Mouse (Mus musculus): ENCODE results near the gene Dna2. TPM values are rescaled to one million over a fixed set of nuclear protein-coding genes. Genes with fewer than 3 reads are reported as not detected.

Dna2 gene
- polyA plus RNA-seq, 1 experiment from 2014 or later: 18.0 TPM

DNA sequence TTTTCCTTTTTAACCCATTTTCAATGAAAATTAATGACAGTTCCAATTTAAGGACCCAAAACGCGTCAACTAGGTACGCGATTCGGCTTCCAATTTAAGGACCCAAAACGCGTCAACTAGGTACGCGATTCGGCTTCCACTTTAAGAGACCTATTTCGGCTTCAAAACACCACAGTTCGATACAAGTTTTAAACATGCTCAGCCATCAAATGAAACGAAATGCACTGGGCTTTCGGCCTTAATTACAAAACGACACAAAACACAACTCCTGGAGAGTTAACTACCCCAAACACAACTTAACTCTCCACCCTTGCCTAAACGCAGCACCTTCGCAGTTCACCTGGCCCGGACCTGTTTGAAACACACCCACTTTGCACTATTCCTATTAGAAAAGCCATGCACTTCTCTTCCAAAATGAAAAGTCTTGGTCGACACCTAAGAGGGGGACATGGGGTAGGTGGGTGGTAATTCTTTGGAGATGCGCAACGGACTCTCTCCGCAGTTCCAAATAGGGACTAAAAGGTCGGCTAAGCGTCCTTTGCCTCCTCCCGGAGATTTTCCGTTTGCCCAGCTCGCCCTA is 75.8 kb downstream of the Dna2 start:
- Histone ChIP-seq H3K27ac (replicated peaks) (peak overlapping the region; percentile 100), H3K9me3 (no peaks in the 10 kb centered on the region), H3K4me3 (peak overlapping the region; percentile 81), H3K4me2 (replicated peaks) (peak overlapping the region; percentile 73), H3K27me3 (no peaks in the 10 kb centered on the region), H3K4me1 (peaks cover 59% of the 10 kb centered on the region), H3K36me3 (peaks cover 3% of the 10 kb centered on the region; the same call in 1 of the 2 replicates), H3K9ac (replicated peaks) (peak overlapping the region; percentile 98)
- no peak for ATAC-seq (ENCODE audit: low FRiP score, low read depth)
- WGBS: under 1% methylated on average over 27 of the region's 27 CpGs

- H3K4me1 ChIP-seq: peaks cover 56% of the 10 kb centered on the region
Measured at GRCm38 (mm10) chr10:63023121-63023748, 76.4 kb downstream of the Dna2 start.

More at GRCm38 (mm10) chr10:63023121-63023748, 76.4 kb downstream of the Dna2 start:
- peak; percentile 21 for ATAC-seq (ENCODE audit: low FRiP score, low read depth)
- H3K9me3 ChIP-seq: no peaks in the 10 kb centered on the region
- H3K4me2 ChIP-seq (replicated peaks): peak overlapping the region; percentile 73
- H3K27me3 ChIP-seq: no peaks in the 10 kb centered on the region
- whole genome bisulfite sequencing: under 1% methylated on average over 68 of the region's 68 CpGs
- H3K36me3 ChIP-seq: no peaks in the 10 kb centered on the region
- peak overlapping the region; percentile 100 for H3K27ac ChIP-seq (replicated peaks)
- H3K9ac ChIP-seq (replicated peaks): peak overlapping the region; percentile 98
- H3K4me3 ChIP-seq: peak overlapping the region; percentile 81

Other genes with a start within 250 kb of the Dna2 start
- gene Stox1, start 220.9 kb upstream of the Dna2 start, polyA plus RNA-seq (2016; fragmentation: Nextera tagmentation; extraction: Ambion mirVana): 2.1 and 2.8 TPM in 2 replicates
- 151 and 157 TPM in 2 replicates for gene Ccar1, start 154.7 kb upstream of the Dna2 start, polyA plus RNA-seq (2016; fragmentation: Nextera tagmentation; extraction: Ambion mirVana)
- 35.2 and 35.6 TPM in 2 replicates for gene Tet1, start 38.0 kb upstream of the Dna2 start, polyA plus RNA-seq (2016; fragmentation: Nextera tagmentation; extraction: Ambion mirVana)
- 10.5 and 12.8 TPM in 2 replicates for gene Slc25a16, start 26.4 kb upstream of the Dna2 start, polyA plus RNA-seq (2016; fragmentation: Nextera tagmentation; extraction: Ambion mirVana)
- 37.6 and 38.3 TPM in 2 replicates for gene Rufy2, start 33.2 kb downstream of the Dna2 start, polyA plus RNA-seq (2016; fragmentation: Nextera tagmentation; extraction: Ambion mirVana)
- 265 and 271 TPM in 2 replicates for gene Hnrnph3, start 77.2 kb downstream of the Dna2 start, polyA plus RNA-seq (2016; fragmentation: Nextera tagmentation; extraction: Ambion mirVana)
- 1.0 and 1.2 TPM in 2 replicates for gene Pbld2, start 77.3 kb downstream of the Dna2 start, polyA plus RNA-seq (2016; fragmentation: Nextera tagmentation; extraction: Ambion mirVana)
- 1.2 TPM in 2 replicates for gene Pbld1, start 113.1 kb downstream of the Dna2 start, polyA plus RNA-seq (2016; fragmentation: Nextera tagmentation; extraction: Ambion mirVana)
- gene Atoh7, start 152.6 kb downstream of the Dna2 start, polyA plus RNA-seq (2016; fragmentation: Nextera tagmentation; extraction: Ambion mirVana): 0.70 and 1.5 TPM in 2 replicates

All from midbrain, embryonic 12.5 days (tissue).